Mouse (Mus musculus): ENCODE results near the gene Cd68.

- no peak for TF ChIP-seq CTCF (IDR thresholded peaks at IDR 0.05; ENCODE audit: low read depth, low read length)
- no peak for TF ChIP-seq POLR2AphosphoS5 (IDR thresholded peaks at IDR 0.05; ENCODE audit: insufficient replicate concordance, low read depth, low read length)
These were observed 44.2 kb downstream of the Cd68 start, which contains the start of gene Sat2 for GRCm38 (mm10) chr11:69621571-69622268.

Measured in G1E (cell line).